Mouse (Mus musculus): ENCODE results near the gene Notch4. TPM values are rescaled to one million over a fixed set of nuclear protein-coding genes. Genes with fewer than 3 reads are reported as not detected.
"Not testable (repeated sequence)": the region's sequence is repeated elsewhere in the genome, so short reads cannot be mapped to it uniquely, and the experiment has no call there.

Notch4 gene
- total RNA-seq (2017): 0.35 and 0.56 TPM in 2 replicates

- no peak for ATAC-seq (replicated peaks in 1 of 2; ENCODE audit: insufficient read depth in 1 of 2, low FRiP score in 2 of 2, low TSS enrichment in 1 of 2, low read depth in 1 of 2, poor library complexity in 2 of 2, severe bottlenecking in 2 of 2)
Measured at GRCm38 (mm10) chr17:34564003-34564421, at the start of gene Notch4. Gene Notch4, plus strand, starts transcription at chr17:34564268.

GRCm38 (mm10) chr17:34516514-34516913 lies 47.6 kb upstream of the Notch4 start:
- no peak for ATAC-seq (replicated peaks in 1 of 2; ENCODE audit: insufficient read depth in 1 of 2, low FRiP score in 2 of 2, low TSS enrichment in 1 of 2, low read depth in 1 of 2, poor library complexity in 2 of 2, severe bottlenecking in 2 of 2)

- ATAC-seq (replicated peaks in 1 of 2; ENCODE audit: insufficient read depth in 1 of 2, low FRiP score in 2 of 2, low TSS enrichment in 1 of 2, low read depth in 1 of 2, poor library complexity in 2 of 2, severe bottlenecking in 2 of 2): no peak
Measured at GRCm38 (mm10) chr17:34517252-34517651, 46.8 kb upstream of the Notch4 start, which contains the start of gene Btnl6. Gene Btnl6, minus strand, starts transcription at chr17:34517352.

- ATAC-seq (replicated peaks in 1 of 2; ENCODE audit: insufficient read depth in 1 of 2, low FRiP score in 2 of 2, low TSS enrichment in 1 of 2, low read depth in 1 of 2, poor library complexity in 2 of 2, severe bottlenecking in 2 of 2): no peak
Measured at GRCm38 (mm10) chr17:34517795-34518194, 46.3 kb upstream of the Notch4 start.

GRCm38 (mm10) chr17:34518571-34518970 lies 45.5 kb upstream of the Notch4 start:
- not testable (repeated sequence) for ATAC-seq (replicated peaks in 1 of 2; ENCODE audit: insufficient read depth in 1 of 2, low FRiP score in 2 of 2, low TSS enrichment in 1 of 2, low read depth in 1 of 2, poor library complexity in 2 of 2, severe bottlenecking in 2 of 2)

GRCm38 (mm10) chr17:34519001-34519400 lies 45.1 kb upstream of the Notch4 start:
- ATAC-seq (replicated peaks in 1 of 2; ENCODE audit: insufficient read depth in 1 of 2, low FRiP score in 2 of 2, low TSS enrichment in 1 of 2, low read depth in 1 of 2, poor library complexity in 2 of 2, severe bottlenecking in 2 of 2): no peak

GRCm38 (mm10) chr17:34532671-34533070 lies 31.4 kb upstream of the Notch4 start:
- no peak for ATAC-seq (replicated peaks in 1 of 2; ENCODE audit: insufficient read depth in 1 of 2, low FRiP score in 2 of 2, low TSS enrichment in 1 of 2, low read depth in 1 of 2, poor library complexity in 2 of 2, severe bottlenecking in 2 of 2)

GRCm38 (mm10) chr17:34543567-34543966 lies 20.5 kb upstream of the Notch4 start:
- ATAC-seq (replicated peaks in 1 of 2; ENCODE audit: insufficient read depth in 1 of 2, low FRiP score in 2 of 2, low TSS enrichment in 1 of 2, low read depth in 1 of 2, poor library complexity in 2 of 2, severe bottlenecking in 2 of 2): not testable (repeated sequence)

- ATAC-seq (replicated peaks in 1 of 2; ENCODE audit: insufficient read depth in 1 of 2, low FRiP score in 2 of 2, low TSS enrichment in 1 of 2, low read depth in 1 of 2, poor library complexity in 2 of 2, severe bottlenecking in 2 of 2): no peak
Measured at GRCm38 (mm10) chr17:34546797-34547196, 17.3 kb upstream of the Notch4 start.

GRCm38 (mm10) chr17:34547601-34548000 lies 16.5 kb upstream of the Notch4 start:
- ATAC-seq (replicated peaks in 1 of 2; ENCODE audit: insufficient read depth in 1 of 2, low FRiP score in 2 of 2, low TSS enrichment in 1 of 2, low read depth in 1 of 2, poor library complexity in 2 of 2, severe bottlenecking in 2 of 2): no peak

GRCm38 (mm10) chr17:34549156-34549555 lies 14.9 kb upstream of the Notch4 start:
- no peak for ATAC-seq (replicated peaks in 1 of 2; ENCODE audit: insufficient read depth in 1 of 2, low FRiP score in 2 of 2, low TSS enrichment in 1 of 2, low read depth in 1 of 2, poor library complexity in 2 of 2, severe bottlenecking in 2 of 2)

GRCm38 (mm10) chr17:34549843-34550242 lies 14.2 kb upstream of the Notch4 start:
- ATAC-seq (replicated peaks in 1 of 2; ENCODE audit: insufficient read depth in 1 of 2, low FRiP score in 2 of 2, low TSS enrichment in 1 of 2, low read depth in 1 of 2, poor library complexity in 2 of 2, severe bottlenecking in 2 of 2): no peak

- peak; percentile 51 to 79; a peak in 3 of 4 replicates for ATAC-seq (replicated peaks in 1 of 2; ENCODE audit: insufficient read depth in 1 of 2, low FRiP score in 2 of 2, low TSS enrichment in 1 of 2, low read depth in 1 of 2, poor library complexity in 2 of 2, severe bottlenecking in 2 of 2)
Measured at GRCm38 (mm10) chr17:34555483-34555882, 8.6 kb upstream of the Notch4 start.

GRCm38 (mm10) chr17:34556406-34556805 lies 7.7 kb upstream of the Notch4 start:
- ATAC-seq (replicated peaks in 1 of 2; ENCODE audit: insufficient read depth in 1 of 2, low FRiP score in 2 of 2, low TSS enrichment in 1 of 2, low read depth in 1 of 2, poor library complexity in 2 of 2, severe bottlenecking in 2 of 2): no peak

GRCm38 (mm10) chr17:34557411-34557810 lies 6.7 kb upstream of the Notch4 start:
- ATAC-seq (replicated peaks in 1 of 2; ENCODE audit: insufficient read depth in 1 of 2, low FRiP score in 2 of 2, low TSS enrichment in 1 of 2, low read depth in 1 of 2, poor library complexity in 2 of 2, severe bottlenecking in 2 of 2): no peak

- no peak for ATAC-seq (replicated peaks in 1 of 2; ENCODE audit: insufficient read depth in 1 of 2, low FRiP score in 2 of 2, low TSS enrichment in 1 of 2, low read depth in 1 of 2, poor library complexity in 2 of 2, severe bottlenecking in 2 of 2)
Measured at GRCm38 (mm10) chr17:34559116-34559515, 5.0 kb upstream of the Notch4 start.

GRCm38 (mm10) chr17:34559895-34560294 lies 4.2 kb upstream of the Notch4 start:
- no peak; a peak in 1 of 4 replicates for ATAC-seq (replicated peaks in 1 of 2; ENCODE audit: insufficient read depth in 1 of 2, low FRiP score in 2 of 2, low TSS enrichment in 1 of 2, low read depth in 1 of 2, poor library complexity in 2 of 2, severe bottlenecking in 2 of 2)

- ATAC-seq (replicated peaks in 1 of 2; ENCODE audit: insufficient read depth in 1 of 2, low FRiP score in 2 of 2, low TSS enrichment in 1 of 2, low read depth in 1 of 2, poor library complexity in 2 of 2, severe bottlenecking in 2 of 2): no peak
Measured at GRCm38 (mm10) chr17:34560438-34560837, 3.6 kb upstream of the Notch4 start.

GRCm38 (mm10) chr17:34561200-34561599 lies 2.9 kb upstream of the Notch4 start:
- peak; percentile 80 to 81 for ATAC-seq (replicated peaks in 1 of 2; ENCODE audit: insufficient read depth in 1 of 2, low FRiP score in 2 of 2, low TSS enrichment in 1 of 2, low read depth in 1 of 2, poor library complexity in 2 of 2, severe bottlenecking in 2 of 2)

- ATAC-seq (replicated peaks in 1 of 2; ENCODE audit: insufficient read depth in 1 of 2, low FRiP score in 2 of 2, low TSS enrichment in 1 of 2, low read depth in 1 of 2, poor library complexity in 2 of 2, severe bottlenecking in 2 of 2): no peak
Measured at GRCm38 (mm10) chr17:34562595-34562994, 1.5 kb upstream of the Notch4 start.
